Mouse (Mus musculus) myocyte (in vitro differentiated cells): ENCODE measurements at regions not wholly inside any gene's neighbourhood (a gene's known extent, or its start where the extent isn't known, plus 50 kb on each side); places are given as distances from the start of the nearest gene placed in this dataset.

Experiments
- H3K27me3 ChIP-seq: one replicate; pipeline ENCODE4 v1.6.1; 2011; ENCODE audit not compliant: control insufficient read depth, insufficient read depth, insufficient read length
- H3K36me3 ChIP-seq: one replicate; pipeline ENCODE4 v1.6.1; 2011; ENCODE audit not compliant: control insufficient read depth, insufficient read depth
- H3K4me2 ChIP-seq: one replicate; pipeline ENCODE4 v1.6.1; 2011; ENCODE audit warnings: low read depth, control low read depth
- H3K4me3 ChIP-seq: one replicate; pipeline ENCODE4 v1.5.1; 2011; ENCODE audit warnings: mild to moderate bottlenecking, control low read depth, moderate library complexity
- H3K79me2 ChIP-seq: one replicate; pipeline ENCODE4 v1.6.1; 2011; ENCODE audit not compliant: control insufficient read depth, insufficient read depth
- H3ac ChIP-seq: one replicate; pipeline ENCODE4 v1.6.1; 2011; ENCODE audit not compliant: control insufficient read depth, insufficient read length
- CEBPB ChIP-seq: IDR thresholded peaks from 2 replicates; pipeline ENCODE4 v1.6.1; 2011; ENCODE audit warnings: mild to moderate bottlenecking, moderate library complexity; ENCODE audit not compliant: poor library complexity, insufficient read depth, severe bottlenecking
- E2F4 ChIP-seq: IDR thresholded peaks from one replicate; pipeline ENCODE4 v1.6.1; 2011; ENCODE audit warnings: mild to moderate bottlenecking, control low read depth, moderate library complexity; ENCODE audit not compliant: insufficient read depth
- MAX ChIP-seq: IDR thresholded peaks from one replicate; pipeline ENCODE4 v1.6.1; 2011; ENCODE audit warnings: low read depth, mild to moderate bottlenecking, control low read depth
- MYOD1 ChIP-seq, 3 experiments: IDR thresholded peaks; one replicate each; pipeline ENCODE4 v1.6.1; 2011; ENCODE audit warnings: control low read depth in 2 of 3, low read depth in 2 of 3, mild to moderate bottlenecking in 2 of 3, moderate library complexity in 1 of 3; ENCODE audit not compliant: insufficient read length in 2 of 3, control insufficient read depth in 1 of 3
- MYOG ChIP-seq, 3 experiments: IDR thresholded peaks; one replicate each; pipeline ENCODE4 v1.6.1; 2011; ENCODE audit warnings: control low read depth in 2 of 3, low read depth in 2 of 3, mild to moderate bottlenecking in 2 of 3; ENCODE audit not compliant: insufficient read length in 2 of 3, control insufficient read depth in 1 of 3, insufficient read depth in 1 of 3
- POLR2A ChIP-seq: IDR thresholded peaks from one replicate; pipeline ENCODE4 v1.6.1; 2011; ENCODE audit warnings: low read depth, mild to moderate bottlenecking, control low read depth, moderate library complexity; ENCODE audit not compliant: insufficient read length
- POLR2AphosphoS2 ChIP-seq: IDR thresholded peaks from one replicate; pipeline ENCODE4 v1.6.1; 2011; ENCODE audit warnings: low read depth, control low read depth; ENCODE audit not compliant: insufficient read length
- REST ChIP-seq: IDR thresholded peaks from one replicate; pipeline ENCODE4 v1.6.1; 2011; ENCODE audit warnings: mild to moderate bottlenecking, control low read depth, moderate library complexity; ENCODE audit not compliant: insufficient read depth, insufficient read length
- SRF ChIP-seq: IDR thresholded peaks from one replicate; pipeline ENCODE4 v1.6.1; 2011; ENCODE audit warnings: low read depth; ENCODE audit not compliant: control insufficient read depth, insufficient read length
- TCF12 ChIP-seq: IDR thresholded peaks from one replicate; pipeline ENCODE4 v1.6.1; 2011; ENCODE audit warnings: mild to moderate bottlenecking, control low read depth; ENCODE audit not compliant: poor library complexity, insufficient read depth, severe bottlenecking
- TCF3 ChIP-seq: IDR thresholded peaks from one replicate; pipeline ENCODE4 v1.6.1; 2011; ENCODE audit warnings: low read depth, control low read depth; ENCODE audit not compliant: insufficient read length
- USF1 ChIP-seq: IDR thresholded peaks from one replicate; pipeline ENCODE4 v1.6.1; 2011; ENCODE audit warnings: low read depth, mild to moderate bottlenecking, control low read depth, moderate library complexity

DNA sequence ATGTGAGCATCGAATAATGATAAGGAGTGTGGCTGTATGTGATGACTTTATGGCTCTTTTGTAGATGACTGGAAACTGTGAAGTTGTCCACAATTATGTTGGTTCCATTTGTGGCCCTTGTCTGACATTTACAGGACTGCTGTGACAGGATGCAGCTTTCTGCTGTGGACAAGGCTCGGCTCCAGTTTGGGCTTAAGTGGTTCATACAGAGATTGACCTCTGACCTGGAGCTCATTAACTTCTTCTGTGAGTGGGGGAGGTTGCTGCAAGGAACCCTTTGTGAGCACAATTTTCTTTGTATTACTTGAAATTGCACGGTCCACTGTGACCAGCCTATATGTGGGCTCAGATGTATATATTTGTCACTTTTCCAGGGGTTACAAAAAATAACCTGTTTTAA lies 403.5 kb downstream of the Cmpk2 start:
- Histone ChIP-seq H3K27me3 (no peaks in the 10 kb centered on the region), H3K36me3 (no peaks in the 10 kb centered on the region), H3K79me2 (no peaks in the 10 kb centered on the region), H3K4me2 (no peak overlapping the region), H3ac (no peak overlapping the region), H3K4me3 (no peak overlapping the region)
- TF ChIP-seq MAX (no peak), TCF12 (no peak), REST (no peak), USF1 (no peak), TCF3 (no peak), POLR2AphosphoS2 (no peak), SRF (no peak), MYOG (IDR thresholded peaks at IDR 0.05; ENCODE audit: control insufficient read depth in 1 of 3, insufficient read depth in 1 of 3, insufficient read length in 2 of 3, low read depth in 2 of 3) (no peak), CEBPB (no peak), E2F4 (no peak), MYOD1 (IDR thresholded peaks at IDR 0.05; ENCODE audit: control insufficient read depth in 1 of 3, insufficient read length in 2 of 3, low read depth in 2 of 3) (no peak), POLR2A (no peak)

DNA sequence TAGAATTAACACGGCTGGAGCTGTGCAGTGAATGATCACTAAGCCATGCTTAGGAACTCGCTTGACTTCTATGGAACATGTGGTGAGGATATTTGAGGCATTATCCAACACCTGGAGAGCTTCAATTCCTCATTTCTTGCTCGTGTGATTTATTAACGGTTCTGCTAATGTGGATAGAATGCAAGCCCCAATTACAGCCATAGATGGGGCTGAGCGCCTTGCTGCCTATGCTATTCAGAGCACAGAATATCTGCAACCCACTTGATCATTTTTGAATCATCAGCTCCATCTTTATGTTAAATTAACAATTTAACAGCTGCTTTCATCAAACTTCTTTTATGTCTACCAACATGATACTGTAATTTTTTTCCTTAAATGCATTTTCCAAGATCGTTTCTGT lies 398.7 kb downstream of the Cmpk2 start:
- H3ac ChIP-seq = no peak overlapping the region
- no peaks in the 10 kb centered on the region for H3K27me3 ChIP-seq
- no peaks in the 10 kb centered on the region for H3K79me2 ChIP-seq
- no peak overlapping the region for H3K4me3 ChIP-seq
- TF ChIP-seq TCF12 = no peak
- no peak for TF ChIP-seq MAX
- TF ChIP-seq SRF = no peak
- no peak for TF ChIP-seq REST
- no peak for TF ChIP-seq E2F4
- no peak for TF ChIP-seq CEBPB
- TF ChIP-seq USF1 = no peak
- TF ChIP-seq POLR2AphosphoS2 = no peak
- TF ChIP-seq POLR2A = no peak
- no peaks in the 10 kb centered on the region for H3K36me3 ChIP-seq
- no peak overlapping the region for H3K4me2 ChIP-seq

DNA sequence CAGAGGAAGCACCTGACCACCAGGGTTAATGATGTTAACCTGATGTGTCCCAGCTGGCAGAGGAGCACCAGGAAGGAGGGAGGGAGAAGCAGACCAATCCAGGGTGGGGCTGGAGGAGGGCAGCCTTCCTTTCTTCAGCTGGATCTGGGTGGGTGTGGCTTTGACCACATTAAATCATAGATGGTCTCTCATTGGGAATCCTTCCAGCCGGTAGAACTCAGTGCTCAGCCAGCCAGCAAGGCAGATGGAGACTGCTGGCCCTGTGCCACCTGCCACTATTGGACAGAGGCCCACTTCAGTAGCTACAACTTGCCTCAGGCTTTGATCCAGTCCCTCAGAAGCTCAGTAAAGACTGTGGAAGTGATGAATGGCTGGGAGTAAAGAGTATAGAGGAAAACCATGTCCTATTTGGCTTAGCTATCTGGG lies 386.1 kb downstream of the Cmpk2 start:
- no peaks in the 10 kb centered on the region for H3K36me3 ChIP-seq
- H3K27me3 ChIP-seq = no peaks in the 10 kb centered on the region
- H3K4me3 ChIP-seq = no peak overlapping the region
- H3K79me2 ChIP-seq = no peaks in the 10 kb centered on the region
- H3ac ChIP-seq = no peak overlapping the region
- TF ChIP-seq SRF = no peak
- no peak for TF ChIP-seq USF1
- no peak for TF ChIP-seq CEBPB
- TF ChIP-seq TCF3 = no peak
- TF ChIP-seq MYOG (IDR thresholded peaks at IDR 0.05; ENCODE audit: control insufficient read depth in 1 of 3, insufficient read depth in 1 of 3, insufficient read length in 2 of 3, low read depth in 2 of 3) = no peak
- no peak for TF ChIP-seq E2F4
- no peak overlapping the region for H3K4me2 ChIP-seq

DNA sequence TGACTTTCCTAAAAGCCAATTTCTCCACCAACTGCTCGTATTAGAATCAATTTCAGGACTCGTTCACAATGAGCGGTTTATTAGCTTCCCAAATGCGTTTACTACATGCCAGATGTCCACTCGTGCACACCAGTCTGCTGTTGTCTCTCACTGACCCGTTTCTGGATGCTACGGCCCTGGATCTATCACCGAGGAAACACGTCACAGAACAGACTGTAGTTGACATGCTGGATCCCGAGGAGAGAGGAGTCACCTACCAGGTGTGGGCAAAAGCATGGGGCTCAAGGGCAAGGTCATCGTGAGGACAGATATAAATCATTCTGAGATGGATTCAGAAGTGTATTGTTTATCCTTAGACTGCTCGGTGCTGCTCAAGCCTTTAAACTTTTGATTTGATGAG lies 375.9 kb downstream of the Cmpk2 start:
- no peaks in the 10 kb centered on the region for H3K79me2 ChIP-seq
- TF ChIP-seq POLR2A (no peak), TCF12 (no peak), E2F4 (no peak), CEBPB (no peak), TCF3 (no peak), MYOD1 (IDR thresholded peaks at IDR 0.05; ENCODE audit: control insufficient read depth in 1 of 3, insufficient read length in 2 of 3, low read depth in 2 of 3) (no peak), MYOG (IDR thresholded peaks at IDR 0.05; ENCODE audit: control insufficient read depth in 1 of 3, insufficient read depth in 1 of 3, insufficient read length in 2 of 3, low read depth in 2 of 3) (no peak), REST (no peak)
- no peak overlapping the region for H3K4me2 ChIP-seq
- H3ac ChIP-seq = no peak overlapping the region
- no peaks in the 10 kb centered on the region for H3K36me3 ChIP-seq
- H3K27me3 ChIP-seq = no peaks in the 10 kb centered on the region
- H3K4me3 ChIP-seq = no peak overlapping the region

DNA sequence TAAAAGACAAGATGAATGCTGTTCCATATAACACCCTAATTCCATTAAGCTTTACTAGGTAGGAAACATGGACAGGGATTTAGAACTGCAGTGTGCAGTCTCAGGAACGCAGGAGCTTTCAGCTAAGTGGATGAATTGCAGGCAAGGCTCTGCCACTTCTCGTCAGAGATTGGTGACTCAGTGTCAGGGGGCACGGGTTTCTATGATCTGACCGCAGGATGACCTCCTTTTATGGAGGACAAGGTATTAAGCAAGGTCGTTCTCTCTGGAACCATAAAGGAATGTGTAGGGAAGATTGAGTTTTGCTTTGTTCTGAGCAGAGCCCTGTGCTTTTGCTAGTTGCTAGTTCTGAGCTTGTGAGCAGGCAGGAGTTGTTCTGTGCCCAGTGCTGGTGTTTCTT lies 373.7 kb downstream of the Cmpk2 start:
- H3K79me2 ChIP-seq = no peaks in the 10 kb centered on the region
- no peaks in the 10 kb centered on the region for H3K27me3 ChIP-seq
- H3K4me3 ChIP-seq = no peak overlapping the region
- H3K4me2 ChIP-seq = no peak overlapping the region
- H3ac ChIP-seq = no peak overlapping the region
- TF ChIP-seq POLR2A (no peak), CEBPB (no peak), MYOG (IDR thresholded peaks at IDR 0.05; ENCODE audit: control insufficient read depth in 1 of 3, insufficient read depth in 1 of 3, insufficient read length in 2 of 3, low read depth in 2 of 3) (no peak)
- no peaks in the 10 kb centered on the region for H3K36me3 ChIP-seq
